Mouse (Mus musculus) olfactory bulb, adult 2 months (tissue): ENCODE results near the gene Smarcd3. TPM values are rescaled to one million over a fixed set of nuclear protein-coding genes. Genes with fewer than 3 reads are reported as not detected.

Experiments used
- H3K27ac ChIP-seq: fragments of 200-500 bp; 2 replicates; pipeline ENCODE4 v1.5.1; 2012; ENCODE audit warnings: low read depth, low read length; ENCODE audit not compliant: insufficient read depth
- H3K4me1 ChIP-seq: fragments of 200-500 bp; 2 replicates; pipeline ENCODE4 v1.6.1; 2012; ENCODE audit warnings: low read length; ENCODE audit not compliant: control insufficient read depth, insufficient read depth
- H3K4me3 ChIP-seq: fragments of 200-500 bp; 2 replicates; pipeline ENCODE4 v1.5.1; 2012; ENCODE audit warnings: mild to moderate bottlenecking, low read depth, low read length, moderate library complexity; ENCODE audit not compliant: insufficient read depth
- CTCF ChIP-seq: fragments of 200-500 bp; IDR thresholded peaks from 2 replicates; pipeline ENCODE4 v1.5.1; 2012; ENCODE audit warnings: low read depth, mild to moderate bottlenecking, low read length, moderate library complexity; ENCODE audit not compliant: insufficient read depth
- POLR2A ChIP-seq: fragments of 200-500 bp; IDR thresholded peaks from 2 replicates; pipeline ENCODE4 v1.6.1; 2012; ENCODE audit warnings: mild to moderate bottlenecking, low read depth, low read length, moderate library complexity; ENCODE audit not compliant: insufficient read depth
- WGBS: fragments of 180-500 bp; shearing (Covaris S2); methylation state at CpG from one replicate; pipeline ENCODE4 v1.1.7; 2018; 5-methylcytosine and 5-hydroxymethylcytosine counted together
- polyA plus RNA-seq: library from polyadenylated mRNA; stranded (reverse); fragments of >200 nt; gene quantifications from 2 replicates; pipeline ENCODE4 v1.2.4, GENCODE M21; 2012; ENCODE audit warnings: low replicate concordance; ENCODE audit not compliant: missing spikeins, insufficient read depth, insufficient read length

Gene Smarcd3
- polyA plus RNA-seq: not detected in 2 replicates

- WGBS: 2% methylated on average over 37 of the region's 37 CpGs
- no peak for TF ChIP-seq CTCF
- TF ChIP-seq POLR2A: peak; percentile 93
- Histone ChIP-seq H3K27ac (peak within 1 kb of the TSS; percentile 38; the same call in 1 of the 2 replicates), H3K4me1 (peaks cover 41% of the 10 kb centered on the region), H3K4me3 (peak within 1 kb of the TSS; percentile 76)
Observed at GRCm38 (mm10) chr5:24623986-24624821, at the start of gene Smarcd3. Smarcd3 (minus strand) TSS chr5:24624411.

- 79% methylated on average over 6 of the region's 6 CpGs for WGBS
- no peak for TF ChIP-seq CTCF
- TF ChIP-seq POLR2A: no peak
- Histone ChIP-seq H3K4me3 (no peak overlapping the region), H3K4me1 (no peaks in the 10 kb centered on the region), H3K27ac (no peak overlapping the region)
Observed at GRCm38 (mm10) chr5:24661457-24661856, 37.2 kb upstream of the Smarcd3 start.

GRCm38 (mm10) chr5:24659708-24660423 lies 35.7 kb upstream of the Smarcd3 start:
- TF ChIP-seq CTCF: no peak
- no peak for TF ChIP-seq POLR2A
- Histone ChIP-seq H3K4me3 (no peak overlapping the region), H3K4me1 (no peaks in the 10 kb centered on the region), H3K27ac (no peak overlapping the region)
- 59% methylated on average over 4 of the region's 4 CpGs for WGBS

- Histone ChIP-seq H3K27ac (no peak overlapping the region), H3K4me1 (no peaks in the 10 kb centered on the region), H3K4me3 (no peak overlapping the region)
- TF ChIP-seq POLR2A (no peak), CTCF (no peak)
- WGBS: 50% methylated on average over 2 of the region's 2 CpGs
Observed at GRCm38 (mm10) chr5:24657113-24657512, 32.9 kb upstream of the Smarcd3 start.

GRCm38 (mm10) chr5:24654491-24654890 lies 30.3 kb upstream of the Smarcd3 start:
- TF ChIP-seq CTCF: no peak
- TF ChIP-seq POLR2A: no peak
- Histone ChIP-seq H3K27ac (no peak overlapping the region), H3K4me1 (no peaks in the 10 kb centered on the region), H3K4me3 (no peak overlapping the region)
- WGBS: 87% methylated on average over 6 of the region's 6 CpGs

DNA sequence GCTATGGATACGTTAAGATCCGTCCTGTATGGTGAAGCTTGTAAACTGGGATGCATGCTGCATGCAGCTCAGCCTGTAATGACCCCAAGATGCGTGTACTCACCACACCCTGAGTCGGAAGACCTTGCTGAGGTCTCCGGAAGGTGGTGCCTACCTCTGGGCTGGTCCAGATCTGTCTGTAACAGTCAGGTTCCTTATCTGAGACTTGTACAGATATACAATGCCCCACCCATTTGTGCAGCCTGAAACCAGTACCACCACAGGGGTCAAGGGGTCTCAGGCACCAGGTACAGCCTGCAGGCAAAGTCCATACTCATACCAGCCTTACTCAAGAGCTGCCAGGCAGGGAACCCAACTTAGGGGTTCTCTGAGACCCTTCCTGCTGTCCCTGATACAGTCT lies 28.6 kb upstream of the Smarcd3 start:
- no peak overlapping the region for H3K4me3 ChIP-seq
- no peak for TF ChIP-seq POLR2A
- no peak for TF ChIP-seq CTCF
- H3K4me1 ChIP-seq: no peaks in the 10 kb centered on the region
- H3K27ac ChIP-seq: no peak overlapping the region
- WGBS: 97% methylated on average over 5 of the region's 5 CpGs

- H3K4me1 ChIP-seq: no peaks in the 10 kb centered on the region
- H3K4me3 ChIP-seq: no peak overlapping the region
- WGBS: 22% methylated on average over 25 of the region's 25 CpGs
- TF ChIP-seq POLR2A (no peak), CTCF (peak; percentile 96)
- no peak overlapping the region for H3K27ac ChIP-seq
Observed at GRCm38 (mm10) chr5:24651768-24652752, 27.8 kb upstream of the Smarcd3 start.

- Histone ChIP-seq H3K27ac (no peak overlapping the region), H3K4me1 (no peaks in the 10 kb centered on the region), H3K4me3 (no peak overlapping the region)
- WGBS: 81% methylated on average over 6 of the region's 6 CpGs
- no peak for TF ChIP-seq POLR2A
- no peak for TF ChIP-seq CTCF
Observed at GRCm38 (mm10) chr5:24651356-24651755, 27.1 kb upstream of the Smarcd3 start.
